Mouse (Mus musculus): ENCODE measurements around the gene Zfp950. TPM values are rescaled to one million over a fixed set of nuclear protein-coding genes. Genes with fewer than 3 reads are reported as not detected.

Zfp950 gene
- polyA plus RNA-seq, 2 experiments: 46.4 to 56.3 TPM

- H3K36me3 ChIP-seq (ENCODE audit: control insufficient read depth, insufficient read depth, low read length): peaks cover 2% of the 10 kb centered on the region; the same call in 1 of the 2 replicates
- ATAC-seq (ENCODE audit: low FRiP score, low read depth): no peak
- H3K4me2 ChIP-seq (replicated peaks; ENCODE audit: low read depth, low read length, severe bottlenecking): no peak overlapping the region
- TF ChIP-seq POLR2A (IDR thresholded peaks at IDR 0.05; ENCODE audit: borderline replicate concordance, extremely low read depth, insufficient read depth, insufficient read length): no peak
- no peaks in the 10 kb centered on the region for H3K4me1 ChIP-seq (ENCODE audit: control insufficient read depth, insufficient read depth, low read length)
- H3K27ac ChIP-seq (replicated peaks; ENCODE audit: low read depth, low read length): no peak overlapping the region
- no peaks in the 10 kb centered on the region for H3K9me3 ChIP-seq (ENCODE audit: control insufficient read depth, low read length)
- WGBS: 93% methylated on average over 8 of the region's 8 CpGs
- no peak for DNase-seq (ENCODE audit: low spot score)
- H3K4me3 ChIP-seq (replicated peaks; ENCODE audit: low read length): no peak overlapping the region
- H3K27me3 ChIP-seq (ENCODE audit: control insufficient read depth, insufficient read depth, low read length): no peaks in the 10 kb centered on the region
- no peak overlapping the region for H3K9ac ChIP-seq (ENCODE audit: low read depth, low read length, severe bottlenecking)
These were observed 57.6 kb downstream of the Zfp950 start for GRCm38 (mm10) chr19:61083006-61083405.

- Histone ChIP-seq H3K9ac (ENCODE audit: low read depth, low read length, severe bottlenecking) (no peak overlapping the region), H3K36me3 (ENCODE audit: control insufficient read depth, insufficient read depth, low read length) (peaks cover 5% of the 10 kb centered on the region), H3K4me3 (replicated peaks; ENCODE audit: low read length) (no peak overlapping the region), H3K4me2 (replicated peaks; ENCODE audit: low read depth, low read length, severe bottlenecking) (no peak overlapping the region), H3K27ac (replicated peaks; ENCODE audit: low read depth, low read length) (no peak overlapping the region), H3K4me1 (ENCODE audit: control insufficient read depth, insufficient read depth, low read length) (no peaks in the 10 kb centered on the region), H3K27me3 (ENCODE audit: control insufficient read depth, insufficient read depth, low read length) (no peaks in the 10 kb centered on the region), H3K9me3 (ENCODE audit: control insufficient read depth, low read length) (no peaks in the 10 kb centered on the region)
- 93% methylated on average over 5 of the region's 5 CpGs for WGBS
- TF ChIP-seq POLR2A (IDR thresholded peaks at IDR 0.05; ENCODE audit: borderline replicate concordance, extremely low read depth, insufficient read depth, insufficient read length): no peak
- no peak for ATAC-seq (ENCODE audit: low FRiP score, low read depth)
- no peak for DNase-seq (ENCODE audit: low spot score)
These were observed 60.3 kb downstream of the Zfp950 start for GRCm38 (mm10) chr19:61080251-61080749.

GRCm38 (mm10) chr19:61078622-61079021, 62.0 kb downstream of the Zfp950 start:
- ATAC-seq (ENCODE audit: low FRiP score, low read depth) (no peak), DNase-seq (ENCODE audit: low spot score) (no peak)
- Histone ChIP-seq H3K4me2 (replicated peaks; ENCODE audit: low read depth, low read length, severe bottlenecking) (no peak overlapping the region), H3K4me1 (ENCODE audit: control insufficient read depth, insufficient read depth, low read length) (no peaks in the 10 kb centered on the region), H3K36me3 (ENCODE audit: control insufficient read depth, insufficient read depth, low read length) (peaks cover 3% of the 10 kb centered on the region; the same call in 1 of the 2 replicates), H3K27me3 (ENCODE audit: control insufficient read depth, insufficient read depth, low read length) (no peaks in the 10 kb centered on the region), H3K9me3 (ENCODE audit: control insufficient read depth, low read length) (no peaks in the 10 kb centered on the region), H3K9ac (ENCODE audit: low read depth, low read length, severe bottlenecking) (no peak overlapping the region), H3K4me3 (replicated peaks; ENCODE audit: low read length) (no peak overlapping the region), H3K27ac (replicated peaks; ENCODE audit: low read depth, low read length) (no peak overlapping the region)
- TF ChIP-seq POLR2A (IDR thresholded peaks at IDR 0.05; ENCODE audit: borderline replicate concordance, extremely low read depth, insufficient read depth, insufficient read length): no peak
- WGBS: 83% methylated on average over 3 of the region's 3 CpGs

- Histone ChIP-seq H3K9me3 (ENCODE audit: control insufficient read depth, low read length) (no peaks in the 10 kb centered on the region), H3K4me2 (replicated peaks; ENCODE audit: low read depth, low read length, severe bottlenecking) (no peak overlapping the region), H3K4me1 (ENCODE audit: control insufficient read depth, insufficient read depth, low read length) (no peaks in the 10 kb centered on the region), H3K36me3 (ENCODE audit: control insufficient read depth, insufficient read depth, low read length) (no peaks in the 10 kb centered on the region), H3K4me3 (replicated peaks; ENCODE audit: low read length) (no peak overlapping the region), H3K27me3 (ENCODE audit: control insufficient read depth, insufficient read depth, low read length) (no peaks in the 10 kb centered on the region), H3K27ac (replicated peaks; ENCODE audit: low read depth, low read length) (no peak overlapping the region), H3K9ac (ENCODE audit: low read depth, low read length, severe bottlenecking) (no peak overlapping the region)
- WGBS: 100% methylated on average over 1 of the region's 1 CpGs
- no peak for TF ChIP-seq POLR2A (IDR thresholded peaks at IDR 0.05; ENCODE audit: borderline replicate concordance, extremely low read depth, insufficient read depth, insufficient read length)
- no peak for ATAC-seq (ENCODE audit: low FRiP score, low read depth)
- no peak for DNase-seq (ENCODE audit: low spot score)
These were observed 75.6 kb downstream of the Zfp950 start for GRCm38 (mm10) chr19:61065011-61065410.

- Histone ChIP-seq H3K27me3 (ENCODE audit: control insufficient read depth, insufficient read depth, low read length) (no peaks in the 10 kb centered on the region), H3K4me2 (replicated peaks; ENCODE audit: low read depth, low read length, severe bottlenecking) (no peak overlapping the region), H3K4me1 (ENCODE audit: control insufficient read depth, insufficient read depth, low read length) (no peaks in the 10 kb centered on the region), H3K27ac (replicated peaks; ENCODE audit: low read depth, low read length) (no peak overlapping the region), H3K4me3 (replicated peaks; ENCODE audit: low read length) (no peak overlapping the region), H3K9ac (ENCODE audit: low read depth, low read length, severe bottlenecking) (no peak overlapping the region), H3K36me3 (ENCODE audit: control insufficient read depth, insufficient read depth, low read length) (no peaks in the 10 kb centered on the region), H3K9me3 (ENCODE audit: control insufficient read depth, low read length) (no peaks in the 10 kb centered on the region)
- ATAC-seq (ENCODE audit: low FRiP score, low read depth) (no peak), DNase-seq (ENCODE audit: low spot score) (no peak)
- 70% methylated on average over 2 of the region's 3 CpGs for WGBS
- TF ChIP-seq POLR2A (IDR thresholded peaks at IDR 0.05; ENCODE audit: borderline replicate concordance, extremely low read depth, insufficient read depth, insufficient read length): no peak
These were observed 76.3 kb downstream of the Zfp950 start for GRCm38 (mm10) chr19:61064386-61064785.

GRCm38 (mm10) chr19:61057581-61057980, 83.1 kb downstream of the Zfp950 start:
- ATAC-seq (ENCODE audit: low FRiP score, low read depth) (no peak), DNase-seq (ENCODE audit: low spot score) (no peak)
- 37% methylated on average over 3 of the region's 3 CpGs for WGBS

More at GRCm38 (mm10) chr19:61057581-61057980, 83.1 kb downstream of the Zfp950 start:
- H3K4me3 ChIP-seq (replicated peaks; ENCODE audit: low read length): no peak overlapping the region
- H3K27ac ChIP-seq (replicated peaks; ENCODE audit: low read depth, low read length): no peak overlapping the region
- no peaks in the 10 kb centered on the region for H3K9me3 ChIP-seq (ENCODE audit: control insufficient read depth, low read length)
- no peaks in the 10 kb centered on the region for H3K36me3 ChIP-seq (ENCODE audit: control insufficient read depth, insufficient read depth, low read length)
- H3K4me2 ChIP-seq (replicated peaks; ENCODE audit: low read depth, low read length, severe bottlenecking): no peak overlapping the region
- no peak for TF ChIP-seq POLR2A (IDR thresholded peaks at IDR 0.05; ENCODE audit: borderline replicate concordance, extremely low read depth, insufficient read depth, insufficient read length)
- no peaks in the 10 kb centered on the region for H3K27me3 ChIP-seq (ENCODE audit: control insufficient read depth, insufficient read depth, low read length)
- no peaks in the 10 kb centered on the region for H3K4me1 ChIP-seq (ENCODE audit: control insufficient read depth, insufficient read depth, low read length)
- H3K9ac ChIP-seq (ENCODE audit: low read depth, low read length, severe bottlenecking): no peak overlapping the region

All from limb, embryonic 14.5 days (tissue).